Mouse (Mus musculus): ENCODE measurements around the gene Rarres1. TPM values are rescaled to one million over a fixed set of nuclear protein-coding genes. Genes with fewer than 3 reads are reported as not detected.

Rarres1 gene
- polyA plus RNA-seq (2014; fragmentation: Nextera tagmentation; extraction: Ambion mirVana), result 3.1 and 3.4 TPM in 2 replicates

DNA sequence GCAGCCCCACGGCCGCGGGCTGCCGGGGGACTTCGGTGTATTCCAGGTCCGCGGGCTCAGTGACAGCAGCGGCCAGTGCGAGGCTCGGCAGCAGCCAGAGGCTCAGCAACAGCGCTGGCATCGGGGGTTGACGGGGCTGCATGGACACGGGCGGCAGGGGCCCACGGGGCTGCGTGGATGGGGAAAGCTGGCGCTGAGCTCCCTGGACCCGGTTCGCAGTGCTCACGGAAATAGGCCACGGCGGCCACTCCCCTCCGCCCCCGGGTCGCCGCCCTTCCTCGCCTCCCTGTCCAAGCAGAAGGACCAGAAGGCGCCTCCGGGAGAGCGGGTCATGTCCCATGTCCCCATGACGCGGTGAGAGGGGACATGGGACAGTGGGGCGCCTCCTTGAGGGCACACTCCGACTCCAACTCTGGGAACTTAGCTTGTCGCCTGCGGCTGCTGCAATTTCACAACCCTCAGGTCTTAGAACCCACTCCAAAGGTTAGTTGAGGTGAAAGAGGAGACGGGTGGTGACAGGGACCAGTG is at the start of gene Rarres1:
Rarres1 (minus strand) TSS at position 250 of the 528 bp plus-strand sequence.
- Histone ChIP-seq H3K4me3 (ENCODE audit: low read length) (peak within 1 kb of the TSS; percentile 61), H3K9ac (ENCODE audit: low read depth, low read length) (peak within 1 kb of the TSS; percentile 62), H3K4me1 (ENCODE audit: control insufficient read depth, insufficient read depth, low read length) (0 out of 2 replicates have a peak, but pooled peaks cover 3% of the 10 kb centered on the region), H3K27me3 (ENCODE audit: control insufficient read depth, insufficient read depth, low read length) (peaks cover 24% of the 10 kb centered on the region), H3K4me2 (replicated peaks; ENCODE audit: low read depth, low read length) (peak within 1 kb of the TSS; percentile 100), H3K27ac (ENCODE audit: low read depth, low read length) (no peak within 1 kb of the TSS), H3K36me3 (ENCODE audit: control insufficient read depth, insufficient read depth, low read length) (no peaks in the 10 kb centered on the region), H3K9me3 (ENCODE audit: control insufficient read depth, low read length) (no peaks in the 10 kb centered on the region)
- peak; percentile 59 for ATAC-seq (ENCODE audit: low FRiP score, low TSS enrichment)
- 3% methylated on average over 32 of the region's 38 CpGs for WGBS

DNA sequence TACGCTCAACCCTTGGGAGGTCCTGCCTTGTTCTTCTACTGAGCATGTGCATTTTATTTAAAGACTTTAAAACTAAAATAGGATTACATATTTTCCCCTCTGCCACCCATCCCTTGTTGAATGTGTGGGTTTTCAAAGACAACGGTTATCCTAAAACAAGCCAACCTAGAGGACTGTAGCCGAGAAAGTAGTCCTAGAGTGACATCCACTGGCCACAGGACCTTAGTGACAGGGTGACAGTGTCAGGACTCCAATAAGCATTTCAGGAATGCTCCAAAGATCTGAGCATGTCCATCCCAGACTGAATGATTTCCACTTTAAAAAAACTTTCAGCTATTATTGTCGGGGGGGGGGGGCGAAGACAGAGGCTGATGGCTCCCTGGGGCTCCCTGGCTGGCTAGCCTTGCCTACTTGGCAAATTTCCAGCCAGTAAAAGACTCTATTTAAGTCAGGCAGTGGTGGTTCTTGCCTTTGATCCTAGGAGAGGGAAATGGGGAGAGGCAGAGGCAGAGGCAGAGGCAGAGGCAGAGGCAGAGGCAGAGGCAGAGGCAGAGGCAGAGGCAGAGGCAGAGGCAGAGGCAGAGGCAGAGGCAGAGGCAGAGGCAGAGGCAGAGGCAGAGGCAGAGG is 49.5 kb upstream of the Rarres1 start:
- Histone ChIP-seq H3K27ac (ENCODE audit: low read depth, low read length) (no peak overlapping the region), H3K9me3 (ENCODE audit: control insufficient read depth, low read length) (no peaks in the 10 kb centered on the region), H3K4me3 (ENCODE audit: low read length) (no peak overlapping the region), H3K27me3 (ENCODE audit: control insufficient read depth, insufficient read depth, low read length) (no peaks in the 10 kb centered on the region), H3K4me2 (replicated peaks; ENCODE audit: low read depth, low read length) (no peak overlapping the region), H3K4me1 (ENCODE audit: control insufficient read depth, insufficient read depth, low read length) (no peaks in the 10 kb centered on the region), H3K36me3 (ENCODE audit: control insufficient read depth, insufficient read depth, low read length) (no peaks in the 10 kb centered on the region), H3K9ac (ENCODE audit: low read depth, low read length) (no peak overlapping the region)
- WGBS, result 59% methylated on average over 5 of the region's 5 CpGs
- ATAC-seq (ENCODE audit: low FRiP score, low TSS enrichment), result no peak

- H3K9me3 ChIP-seq (ENCODE audit: control insufficient read depth, low read length), result no peaks in the 10 kb centered on the region
- no peaks in the 10 kb centered on the region for H3K27me3 ChIP-seq (ENCODE audit: control insufficient read depth, insufficient read depth, low read length)
- H3K36me3 ChIP-seq (ENCODE audit: control insufficient read depth, insufficient read depth, low read length), result no peaks in the 10 kb centered on the region
- H3K4me1 ChIP-seq (ENCODE audit: control insufficient read depth, insufficient read depth, low read length), result no peaks in the 10 kb centered on the region
- peak; percentile 63; the same call in 1 of the 2 replicates for ATAC-seq (ENCODE audit: low FRiP score, low TSS enrichment)
- H3K9ac ChIP-seq (ENCODE audit: low read depth, low read length), result no peak overlapping the region
- peak overlapping the region; percentile 6 for H3K4me2 ChIP-seq (replicated peaks; ENCODE audit: low read depth, low read length)
- H3K27ac ChIP-seq (ENCODE audit: low read depth, low read length), result no peak overlapping the region
- 52% methylated on average over 14 of the region's 14 CpGs for WGBS
- H3K4me3 ChIP-seq (ENCODE audit: low read length), result no peak overlapping the region
These were observed 42.5 kb upstream of the Rarres1 start for GRCm38 (mm10) chr3:67557718-67558354.

DNA sequence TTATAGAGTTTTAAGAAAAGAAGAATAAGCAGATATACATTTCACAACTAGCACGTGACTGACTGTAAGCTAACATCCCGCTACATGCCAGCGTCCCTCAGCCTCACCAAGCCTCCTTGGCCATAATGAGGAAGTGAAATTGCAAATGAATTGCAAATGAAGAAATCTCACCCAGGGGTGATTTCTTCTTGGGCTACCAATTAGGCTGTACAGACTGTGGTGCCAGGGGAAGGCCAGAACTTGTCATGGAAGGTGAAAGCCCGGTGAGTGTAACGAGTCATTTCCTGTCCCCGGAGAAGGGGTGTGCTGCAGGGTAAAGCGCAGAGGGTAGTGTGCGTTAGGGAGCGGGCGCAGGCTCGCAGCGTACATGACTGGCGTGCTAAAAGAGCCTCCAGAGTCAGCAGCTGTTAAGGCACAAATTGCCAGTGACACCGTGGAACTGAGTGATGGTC is 41.9 kb upstream of the Rarres1 start:
- Histone ChIP-seq H3K4me1 (ENCODE audit: control insufficient read depth, insufficient read depth, low read length) (no peaks in the 10 kb centered on the region), H3K9me3 (ENCODE audit: control insufficient read depth, low read length) (no peaks in the 10 kb centered on the region), H3K4me2 (replicated peaks; ENCODE audit: low read depth, low read length) (peak overlapping the region; percentile 6), H3K4me3 (ENCODE audit: low read length) (no peak overlapping the region), H3K27me3 (ENCODE audit: control insufficient read depth, insufficient read depth, low read length) (no peaks in the 10 kb centered on the region), H3K36me3 (ENCODE audit: control insufficient read depth, insufficient read depth, low read length) (no peaks in the 10 kb centered on the region), H3K27ac (ENCODE audit: low read depth, low read length) (no peak overlapping the region), H3K9ac (ENCODE audit: low read depth, low read length) (no peak overlapping the region)
- peak; percentile 32; the same call in 1 of the 2 replicates for ATAC-seq (ENCODE audit: low FRiP score, low TSS enrichment)
- 53% methylated on average over 14 of the region's 14 CpGs for WGBS

DNA sequence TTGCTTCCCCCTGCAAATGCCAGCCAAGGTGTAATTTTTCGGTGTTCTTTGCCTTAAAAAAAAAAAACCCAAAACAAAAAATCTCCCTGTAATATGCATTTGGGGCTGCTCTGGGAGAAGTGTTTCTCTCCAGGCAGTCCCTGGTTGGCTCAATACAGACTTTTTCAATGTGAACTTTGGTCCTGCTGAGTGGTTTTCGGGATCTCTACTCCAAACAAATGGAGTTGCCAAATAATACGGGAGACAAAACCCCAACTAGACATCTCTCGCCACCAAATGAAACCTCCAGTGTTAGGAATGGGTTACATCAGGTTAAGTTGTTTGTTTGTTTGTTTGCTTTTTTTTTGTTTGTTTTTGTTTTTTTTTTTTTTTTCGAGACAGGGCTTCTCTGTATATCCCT is 39.9 kb upstream of the Rarres1 start:
- WGBS, result 89% methylated on average over 5 of the region's 5 CpGs

DNA sequence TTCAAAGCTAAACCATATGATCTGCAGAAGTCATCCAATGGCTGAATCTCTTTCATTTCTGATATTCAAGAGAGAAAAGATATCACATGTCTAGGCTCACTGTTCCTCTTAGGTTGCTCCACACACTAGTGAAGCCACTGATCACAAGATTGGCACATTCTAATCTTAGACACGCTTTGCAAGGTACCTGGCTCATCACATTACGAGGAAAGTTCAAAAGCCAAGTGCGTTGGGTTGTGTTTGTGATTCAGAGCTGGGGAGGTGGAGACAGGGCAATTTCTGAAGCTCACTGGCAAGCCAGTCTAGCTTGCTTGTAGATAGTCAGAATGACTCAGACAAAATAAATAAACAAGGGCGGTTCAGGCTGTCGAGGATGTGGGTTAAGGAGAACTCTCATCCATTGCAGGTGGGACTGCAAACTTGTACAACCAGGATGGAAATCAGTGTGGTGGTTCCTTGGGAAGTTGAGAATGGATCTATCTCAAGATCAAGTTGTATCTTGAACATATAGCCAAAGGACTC is 38.7 kb upstream of the Rarres1 start:
- no peak overlapping the region for H3K4me2 ChIP-seq (replicated peaks; ENCODE audit: low read depth, low read length)
- no peaks in the 10 kb centered on the region for H3K4me1 ChIP-seq (ENCODE audit: control insufficient read depth, insufficient read depth, low read length)
- H3K4me3 ChIP-seq (ENCODE audit: low read length), result no peak overlapping the region
- no peak for ATAC-seq (ENCODE audit: low FRiP score, low TSS enrichment)
- H3K36me3 ChIP-seq (ENCODE audit: control insufficient read depth, insufficient read depth, low read length), result no peaks in the 10 kb centered on the region
- H3K9me3 ChIP-seq (ENCODE audit: control insufficient read depth, low read length), result no peaks in the 10 kb centered on the region
- H3K27ac ChIP-seq (ENCODE audit: low read depth, low read length), result no peak overlapping the region
- 78% methylated on average over 5 of the region's 5 CpGs for WGBS
- H3K27me3 ChIP-seq (ENCODE audit: control insufficient read depth, insufficient read depth, low read length), result no peaks in the 10 kb centered on the region
- H3K9ac ChIP-seq (ENCODE audit: low read depth, low read length), result no peak overlapping the region

More for the DNA sequence above, 39.9 kb upstream of the Rarres1 start:
- H3K9ac ChIP-seq (ENCODE audit: low read depth, low read length), result no peak overlapping the region
- no peak overlapping the region for H3K4me3 ChIP-seq (ENCODE audit: low read length)
- H3K27ac ChIP-seq (ENCODE audit: low read depth, low read length), result no peak overlapping the region
- H3K36me3 ChIP-seq (ENCODE audit: control insufficient read depth, insufficient read depth, low read length), result no peaks in the 10 kb centered on the region
- H3K27me3 ChIP-seq (ENCODE audit: control insufficient read depth, insufficient read depth, low read length), result no peaks in the 10 kb centered on the region
- H3K4me1 ChIP-seq (ENCODE audit: control insufficient read depth, insufficient read depth, low read length), result no peaks in the 10 kb centered on the region
- H3K4me2 ChIP-seq (replicated peaks; ENCODE audit: low read depth, low read length), result no peak overlapping the region
- H3K9me3 ChIP-seq (ENCODE audit: control insufficient read depth, low read length), result no peaks in the 10 kb centered on the region
- ATAC-seq (ENCODE audit: low FRiP score, low TSS enrichment), result no peak

DNA sequence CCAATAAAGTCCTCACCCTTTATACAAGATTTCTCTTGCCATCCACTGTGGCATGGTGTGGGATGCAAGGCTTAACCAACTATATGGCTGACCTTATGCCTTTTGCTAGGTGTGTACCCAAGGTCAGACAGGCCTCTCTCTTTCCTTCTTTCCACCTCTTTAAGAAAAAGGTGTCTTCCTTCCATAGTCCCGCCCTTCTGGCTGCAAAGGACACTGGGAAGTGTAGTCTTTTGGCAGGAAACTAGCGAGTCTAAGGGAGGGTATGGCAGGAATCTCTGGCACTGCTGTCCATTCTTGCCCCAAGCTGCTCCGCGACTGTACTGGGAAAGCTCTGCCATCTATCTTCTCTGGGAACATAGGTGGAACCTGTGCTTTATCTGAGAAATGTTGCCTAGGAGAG is 38.0 kb upstream of the Rarres1 start:
- H3K9me3 ChIP-seq (ENCODE audit: control insufficient read depth, low read length), result no peaks in the 10 kb centered on the region
- H3K27me3 ChIP-seq (ENCODE audit: control insufficient read depth, insufficient read depth, low read length), result no peaks in the 10 kb centered on the region
- ATAC-seq (ENCODE audit: low FRiP score, low TSS enrichment), result 0 out of 2 replicates have a peak, but pooled peaks have one; percentile 21
- 50% methylated on average over 4 of the region's 4 CpGs for WGBS
- no peak overlapping the region for H3K4me2 ChIP-seq (replicated peaks; ENCODE audit: low read depth, low read length)
- H3K36me3 ChIP-seq (ENCODE audit: control insufficient read depth, insufficient read depth, low read length), result no peaks in the 10 kb centered on the region
- no peak overlapping the region for H3K4me3 ChIP-seq (ENCODE audit: low read length)
- no peak overlapping the region for H3K9ac ChIP-seq (ENCODE audit: low read depth, low read length)
- no peak overlapping the region for H3K27ac ChIP-seq (ENCODE audit: low read depth, low read length)
- H3K4me1 ChIP-seq (ENCODE audit: control insufficient read depth, insufficient read depth, low read length), result no peaks in the 10 kb centered on the region

GRCm38 (mm10) chr3:67551193-67551592 is 35.9 kb upstream of the Rarres1 start:
- ATAC-seq (ENCODE audit: low FRiP score, low TSS enrichment), result no peak
- H3K9me3 ChIP-seq (ENCODE audit: control insufficient read depth, low read length), result no peaks in the 10 kb centered on the region
- H3K27ac ChIP-seq (ENCODE audit: low read depth, low read length), result no peak overlapping the region
- no peaks in the 10 kb centered on the region for H3K27me3 ChIP-seq (ENCODE audit: control insufficient read depth, insufficient read depth, low read length)
- 76% methylated on average over 3 of the region's 3 CpGs for WGBS
- H3K4me1 ChIP-seq (ENCODE audit: control insufficient read depth, insufficient read depth, low read length), result no peaks in the 10 kb centered on the region
- H3K4me3 ChIP-seq (ENCODE audit: low read length), result no peak overlapping the region
- H3K4me2 ChIP-seq (replicated peaks; ENCODE audit: low read depth, low read length), result no peak overlapping the region
- H3K9ac ChIP-seq (ENCODE audit: low read depth, low read length), result no peak overlapping the region
- no peaks in the 10 kb centered on the region for H3K36me3 ChIP-seq (ENCODE audit: control insufficient read depth, insufficient read depth, low read length)

GRCm38 (mm10) chr3:67543630-67544029 is 28.3 kb upstream of the Rarres1 start:
- Histone ChIP-seq H3K9me3 (ENCODE audit: control insufficient read depth, low read length) (no peaks in the 10 kb centered on the region), H3K36me3 (ENCODE audit: control insufficient read depth, insufficient read depth, low read length) (no peaks in the 10 kb centered on the region), H3K9ac (ENCODE audit: low read depth, low read length) (no peak overlapping the region), H3K27me3 (ENCODE audit: control insufficient read depth, insufficient read depth, low read length) (no peaks in the 10 kb centered on the region), H3K4me2 (replicated peaks; ENCODE audit: low read depth, low read length) (no peak overlapping the region), H3K27ac (ENCODE audit: low read depth, low read length) (no peak overlapping the region), H3K4me1 (ENCODE audit: control insufficient read depth, insufficient read depth, low read length) (no peaks in the 10 kb centered on the region), H3K4me3 (ENCODE audit: low read length) (no peak overlapping the region)
- ATAC-seq (ENCODE audit: low FRiP score, low TSS enrichment), result no peak
- 72% methylated on average over 8 of the region's 8 CpGs for WGBS
